Mouse (Mus musculus): ENCODE data around the gene Gprc5a. TPM values are rescaled to one million over a fixed set of nuclear protein-coding genes. Genes with fewer than 3 reads are reported as not detected.

The Gprc5a gene
- total RNA-seq, 2 experiments from 2014 or later: 0.17 TPM; not detected in 1

DNA sequence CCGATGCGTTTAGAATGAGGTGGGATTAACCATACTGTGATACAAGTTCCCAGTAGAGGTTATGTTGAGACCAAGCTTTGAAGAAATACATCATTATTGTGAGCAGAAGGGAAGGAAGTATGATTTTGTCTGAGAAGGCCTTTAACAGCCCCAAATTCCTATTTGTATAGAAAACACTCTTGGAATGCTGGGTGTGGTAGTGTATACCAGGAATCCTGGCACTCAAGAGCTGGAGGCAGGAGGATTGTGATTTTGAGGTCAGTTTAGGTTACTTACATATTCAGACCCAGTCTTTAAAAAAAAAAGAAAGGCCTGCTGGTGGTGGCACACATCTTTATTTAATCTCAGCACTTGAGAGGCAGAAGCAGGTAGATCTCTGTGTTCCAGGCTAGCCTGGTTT is 4.9 kb downstream of the Gprc5a start:
- DNase-seq (ENCODE audit: low spot score in 2 of 2): no peak

DNA sequence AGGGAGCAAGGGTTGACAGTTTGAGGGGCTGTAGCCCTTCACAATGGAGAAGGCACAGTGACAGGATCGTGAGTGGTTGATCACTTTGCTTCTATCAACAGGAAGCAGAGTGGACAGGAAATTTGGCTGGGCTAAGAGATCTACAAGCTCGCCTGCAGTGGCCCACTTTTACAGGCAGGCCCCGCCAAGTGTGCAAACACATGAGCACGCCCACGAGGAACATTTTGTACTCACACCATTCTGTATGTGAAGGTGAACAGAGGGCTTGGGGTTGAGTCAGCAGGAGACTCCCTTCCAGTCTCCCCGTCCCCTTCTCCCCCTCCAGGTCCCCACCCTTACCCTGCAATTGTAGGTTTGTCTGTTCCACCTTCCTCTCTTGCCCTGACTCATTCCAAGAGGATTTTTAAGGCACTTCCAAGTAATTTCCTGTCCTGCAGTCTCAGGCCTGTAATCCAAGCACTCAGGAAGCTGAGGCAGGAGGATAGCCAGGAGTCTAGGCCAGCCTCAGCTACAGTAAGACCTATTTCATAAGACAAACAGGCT is 9.0 kb downstream of the Gprc5a start:
- no peak for DNase-seq (ENCODE audit: low spot score in 2 of 2)

GRCm38 (mm10) chr6:135076202-135076601 is 10.8 kb downstream of the Gprc5a start:
- no peak for DNase-seq (ENCODE audit: low spot score in 2 of 2)

GRCm38 (mm10) chr6:135078420-135078819 is 13.0 kb downstream of the Gprc5a start:
- no peak for DNase-seq (ENCODE audit: low spot score in 2 of 2)

DNA sequence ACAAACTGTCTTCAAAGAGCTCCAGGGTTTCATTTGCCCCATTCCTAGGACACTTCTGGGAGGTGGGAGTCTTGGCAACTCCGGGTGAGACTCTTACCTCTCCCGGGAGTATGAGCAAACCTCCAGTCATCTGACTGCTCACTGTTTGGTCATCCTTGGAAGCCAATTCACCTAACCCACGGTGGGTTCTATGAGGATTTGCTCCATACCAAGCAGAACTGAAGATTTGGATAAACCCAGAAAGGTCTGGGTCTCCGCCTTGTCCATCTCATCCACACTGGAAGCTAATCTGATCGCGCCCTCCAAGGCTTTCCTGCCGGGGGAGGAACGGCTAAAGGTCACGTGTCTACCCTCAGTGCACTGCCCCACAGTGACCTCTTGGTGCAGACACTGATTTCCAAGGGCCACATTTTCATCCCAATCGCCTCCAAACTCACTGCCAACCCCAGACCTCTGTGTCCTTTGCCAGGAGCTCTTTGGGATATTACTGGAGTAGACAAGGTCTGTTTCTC is 18.6 kb downstream of the Gprc5a start:
- no peak for DNase-seq (ENCODE audit: low spot score in 2 of 2)

DNA sequence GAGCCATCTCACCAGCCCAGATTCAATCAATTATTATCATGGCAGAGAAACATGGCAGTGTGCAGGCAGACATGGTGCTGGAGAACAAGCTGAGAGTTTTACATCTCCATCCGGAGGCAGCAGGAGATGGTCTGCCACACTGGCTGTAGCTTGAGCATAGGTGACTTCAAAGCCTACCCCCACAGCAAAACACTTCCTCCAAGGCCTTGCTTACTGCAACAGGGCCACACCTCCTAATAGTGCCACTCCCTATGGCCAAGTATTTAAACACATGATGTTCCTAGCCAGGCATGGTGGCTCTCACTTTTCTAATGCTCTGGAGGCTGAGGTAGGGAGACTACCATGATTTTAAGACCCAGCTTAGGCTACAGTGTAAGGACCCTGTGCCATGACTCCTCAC is 20.3 kb downstream of the Gprc5a start:
- DNase-seq (ENCODE audit: low spot score in 2 of 2): no peak

- peak; percentile 89 to 90 for DNase-seq (ENCODE audit: low spot score in 2 of 2)
These were observed 22.4 kb downstream of the Gprc5a start for GRCm38 (mm10) chr6:135087721-135088451.

- DNase-seq (ENCODE audit: low spot score in 2 of 2): peak; percentile 42 to 46
These were observed 24.3 kb downstream of the Gprc5a start for GRCm38 (mm10) chr6:135089786-135090185.

DNA sequence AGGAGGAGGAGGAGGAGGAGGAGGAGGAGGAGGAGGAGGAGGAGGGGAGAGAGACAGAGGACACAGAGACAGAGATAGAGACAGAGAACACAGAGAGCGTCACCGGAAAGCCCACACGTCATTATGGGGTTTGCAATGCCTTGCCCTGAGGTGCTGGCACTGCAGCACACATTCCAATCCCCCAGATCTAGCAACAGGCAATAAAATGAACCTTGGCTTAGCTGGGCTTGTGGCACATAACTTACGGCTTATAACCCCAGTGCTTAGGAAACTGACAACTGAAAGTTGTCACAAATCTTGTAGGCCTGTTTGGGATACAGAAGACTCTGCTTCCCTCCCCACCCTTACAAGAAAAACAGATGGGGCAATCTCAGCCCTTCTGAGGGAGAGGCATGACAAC is 25.2 kb downstream of the Gprc5a start:
- DNase-seq (ENCODE audit: low spot score in 2 of 2): no peak

GRCm38 (mm10) chr6:135092798-135093470 is 27.5 kb downstream of the Gprc5a start:
- peak; percentile 21 to 68 for DNase-seq (ENCODE audit: low spot score in 2 of 2)

GRCm38 (mm10) chr6:135100787-135101472 is 35.5 kb downstream of the Gprc5a start:
- no peak for DNase-seq (ENCODE audit: low spot score in 2 of 2)

- no peak for DNase-seq (ENCODE audit: low spot score in 2 of 2)
These were observed 37.4 kb downstream of the Gprc5a start for GRCm38 (mm10) chr6:135102736-135103303.

GRCm38 (mm10) chr6:135107014-135107413 is 41.6 kb downstream of the Gprc5a start:
- no peak for DNase-seq (ENCODE audit: low spot score in 2 of 2)

GRCm38 (mm10) chr6:135112411-135113113 is 47.1 kb downstream of the Gprc5a start:
- no peak for DNase-seq (ENCODE audit: low spot score in 2 of 2)

DNA sequence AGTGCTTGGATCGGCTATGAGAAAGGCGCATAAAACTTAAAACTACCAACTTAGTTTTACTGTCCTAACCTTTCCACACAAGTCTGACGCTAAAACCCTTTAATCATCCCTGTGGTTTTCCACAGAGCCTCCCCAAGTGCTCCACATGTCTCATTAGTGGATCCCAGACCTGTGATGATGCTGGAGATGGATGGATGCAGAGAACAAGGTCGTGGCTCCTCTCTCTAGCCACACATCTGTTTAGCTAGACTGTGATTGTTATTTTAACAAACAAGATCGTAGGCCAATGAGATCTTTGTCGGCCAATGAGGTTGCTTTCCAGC is 47.6 kb downstream of the Gprc5a start:
- no peak for DNase-seq (ENCODE audit: low spot score in 2 of 2)

GRCm38 (mm10) chr6:135116479-135116878 is 51.0 kb downstream of the Gprc5a start:
- DNase-seq (ENCODE audit: low spot score in 2 of 2): no peak

GRCm38 (mm10) chr6:135118183-135118582 is 52.7 kb downstream of the Gprc5a start, which contains the start of gene Gprc5d:
Gene Gprc5d (minus strand): TSS chr6:135118283.
- no peak for DNase-seq (ENCODE audit: low spot score in 2 of 2)

DNA sequence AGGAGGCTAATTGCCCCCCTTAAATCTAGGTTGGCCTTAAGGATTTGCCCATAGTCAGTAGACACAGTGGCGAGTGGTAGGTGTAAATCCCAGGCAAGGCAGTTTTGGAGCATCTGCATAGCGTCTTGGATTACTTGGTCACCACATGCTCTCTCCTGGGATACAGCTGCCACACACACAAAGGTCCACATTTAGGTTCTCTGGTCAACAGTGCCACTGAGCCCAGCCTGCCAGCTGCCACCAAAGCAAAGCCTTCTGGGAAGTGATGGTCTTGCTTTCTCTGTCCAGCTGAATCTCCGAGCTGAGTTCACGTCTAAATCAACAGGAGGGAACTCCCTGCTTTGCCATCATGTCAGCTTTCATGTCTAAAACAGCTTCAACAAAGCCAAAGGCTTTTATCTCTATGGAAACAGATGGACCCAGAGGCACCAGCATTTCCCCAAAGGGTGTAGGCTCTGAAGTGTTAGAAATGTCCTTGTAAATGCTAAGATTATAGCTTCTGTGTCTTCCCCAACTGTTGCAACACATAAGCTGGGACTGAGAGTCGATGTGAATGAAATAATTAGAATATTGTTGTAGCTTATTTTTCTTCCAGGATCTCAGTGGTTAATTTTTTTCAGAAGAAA is 59.4 kb downstream of the Gprc5a start:
- DNase-seq (ENCODE audit: low spot score in 2 of 2): no peak

- no peak for DNase-seq (ENCODE audit: low spot score in 2 of 2)
These were observed 67.6 kb downstream of the Gprc5a start for GRCm38 (mm10) chr6:135133086-135133485.

GRCm38 (mm10) chr6:135133486-135133885 is 68.0 kb downstream of the Gprc5a start:
- DNase-seq (ENCODE audit: low spot score in 2 of 2): no peak

All from layer of hippocampus, postnatal 14 days (tissue).